Mouse (Mus musculus) embryo, embryonic 11.5 days (tissue): ENCODE measurements at regions not wholly inside any gene's neighbourhood (a gene's known extent, or its start where the extent isn't known, plus 50 kb on each side); places are given as distances from the start of the nearest gene placed in this dataset.

Experiments used
- DNase-seq: peaks from one replicate; pipeline ENCODE4 v3.0.0-alpha.2; 2012; ENCODE audit warnings: low read depth, low spot score

DNA sequence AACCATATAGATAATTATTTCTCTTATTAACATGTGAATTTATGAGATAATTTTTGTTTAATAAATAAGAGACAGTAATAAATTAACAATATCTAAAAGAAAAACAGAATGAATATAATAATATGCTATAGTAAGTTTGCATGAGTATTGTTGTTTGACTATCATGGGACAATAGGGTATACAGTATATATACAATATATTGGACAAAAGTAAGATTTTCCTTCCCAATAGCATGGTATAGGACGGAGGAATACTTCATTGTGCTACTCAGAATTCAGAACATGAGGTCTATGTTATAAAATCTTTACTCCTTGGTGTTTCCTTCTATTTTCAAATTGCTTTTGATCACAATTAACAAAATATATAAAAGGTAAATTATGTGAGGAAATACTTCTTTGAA is 771.0 kb upstream of the Pcdh20 start:
- DNase-seq = no peak

DNA sequence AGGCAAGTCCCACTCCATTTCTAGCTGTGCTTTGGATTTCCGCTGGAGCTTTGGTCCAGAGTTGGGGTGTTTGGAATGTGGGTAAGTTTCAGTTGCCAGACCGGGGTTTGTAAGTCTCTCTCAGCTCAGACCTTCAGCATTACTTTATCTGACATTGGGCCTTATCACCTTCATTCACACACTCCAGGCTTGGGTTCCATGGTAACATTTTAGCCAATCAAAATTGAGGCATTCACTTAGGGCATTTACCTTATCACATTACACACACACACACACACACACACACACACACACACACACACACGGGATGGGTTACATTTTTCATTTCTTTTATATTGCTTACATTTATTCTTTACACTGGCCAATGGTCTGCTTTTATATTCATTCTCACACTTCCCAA is 765.3 kb upstream of the Pcdh20 start:
- DNase-seq = no peak

DNA sequence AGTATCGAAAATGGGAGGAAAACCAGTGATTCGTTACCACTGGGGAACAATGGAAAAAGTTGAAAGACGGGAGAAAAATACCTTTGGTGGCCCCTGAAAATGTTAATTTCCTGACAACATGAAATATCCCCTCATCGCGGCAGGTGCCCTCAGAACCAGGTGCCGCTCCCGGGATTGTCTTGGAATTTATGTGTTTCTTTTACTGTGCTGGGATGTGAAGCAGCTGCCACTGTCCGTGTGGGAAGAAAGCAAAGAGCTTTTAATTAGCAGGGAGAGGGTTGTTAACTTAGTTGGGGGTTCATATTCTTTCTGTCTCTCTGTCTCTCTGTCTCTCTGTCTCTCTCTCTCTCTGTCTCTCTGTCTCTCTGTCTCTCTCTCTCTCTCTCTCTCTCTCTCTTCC is 759.3 kb upstream of the Pcdh20 start:
- DNase-seq = no peak

DNA sequence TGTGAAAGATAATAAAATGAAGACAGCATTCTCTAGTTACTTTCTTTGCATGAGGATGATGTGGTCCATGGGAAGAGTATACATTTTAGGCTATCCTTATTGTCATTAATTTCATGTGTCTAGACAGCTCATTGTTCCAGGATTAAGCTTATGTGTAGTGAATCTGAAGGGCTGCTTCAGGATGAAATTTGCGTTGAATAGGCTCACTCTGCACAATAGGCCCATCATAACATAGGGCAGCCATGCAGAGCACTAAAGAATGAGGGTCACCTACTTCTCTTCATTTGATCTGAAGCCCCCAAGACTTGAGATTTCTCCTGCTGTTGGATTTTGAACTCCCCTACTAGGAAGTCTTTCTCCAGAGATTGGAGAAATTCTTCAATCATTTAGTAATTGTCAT is 746.2 kb upstream of the Pcdh20 start:
- no peak for DNase-seq

DNA sequence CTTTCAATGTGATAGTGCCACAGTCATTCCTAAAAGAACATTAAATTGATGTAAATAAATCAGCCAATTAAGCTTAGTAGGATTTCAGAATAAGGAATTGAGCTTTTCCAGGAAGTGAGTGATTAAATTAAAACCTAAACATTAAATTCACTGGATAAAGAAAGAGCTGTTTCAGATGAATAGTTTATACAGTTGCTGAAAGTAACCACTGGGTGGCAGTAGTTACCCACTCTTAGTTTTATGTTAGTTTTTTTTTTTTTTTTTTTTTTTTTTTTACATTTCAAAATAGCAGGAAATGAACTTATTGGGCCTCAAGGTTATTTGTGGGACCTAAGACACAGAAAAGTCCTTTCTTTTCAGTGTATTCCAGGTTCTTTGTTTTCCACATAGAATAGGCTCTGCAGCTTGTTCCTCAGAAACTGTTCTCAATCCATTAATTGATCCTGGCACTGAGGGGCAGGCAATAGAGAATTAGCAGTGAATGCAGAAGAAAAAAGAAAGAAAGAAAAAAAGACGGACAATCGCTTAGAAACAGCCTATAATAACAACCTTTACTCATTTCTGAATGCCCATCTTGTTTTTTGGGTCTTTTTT is 710.3 kb upstream of the Pcdh20 start:
- DNase-seq = peak; percentile 2

DNA sequence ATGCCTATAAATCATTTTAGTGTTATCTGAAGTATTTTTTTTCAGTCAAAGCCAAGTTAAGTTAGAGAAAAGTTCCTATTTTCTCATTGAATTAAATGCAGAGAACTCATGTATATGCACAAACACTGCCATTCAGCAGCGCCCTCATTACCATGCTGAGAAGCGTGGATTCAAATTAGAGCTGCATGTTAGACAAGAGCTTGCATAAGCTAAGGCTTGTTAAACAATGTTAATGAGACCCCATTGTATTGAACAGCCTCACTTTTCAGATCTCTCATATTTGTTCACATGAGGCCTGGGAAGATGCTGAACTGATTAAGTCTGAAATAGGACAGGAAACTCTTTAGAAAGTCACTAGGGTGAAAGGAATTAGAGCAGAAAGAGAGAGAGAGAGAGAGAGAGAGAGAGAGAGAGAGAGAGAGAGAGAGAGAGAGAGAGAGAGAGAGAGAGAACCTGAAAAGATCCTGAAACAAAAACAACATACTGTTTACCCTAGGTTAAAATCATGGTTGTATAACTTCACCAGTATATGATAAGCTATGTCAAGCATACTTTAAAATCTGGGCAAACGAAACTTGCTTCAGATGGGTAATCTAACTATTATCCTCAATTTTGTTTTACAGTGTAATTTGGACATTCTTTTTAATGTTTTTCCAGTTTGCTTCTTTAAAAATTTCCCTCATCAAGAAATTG is 671.9 kb upstream of the Pcdh20 start:
- DNase-seq = no peak

DNA sequence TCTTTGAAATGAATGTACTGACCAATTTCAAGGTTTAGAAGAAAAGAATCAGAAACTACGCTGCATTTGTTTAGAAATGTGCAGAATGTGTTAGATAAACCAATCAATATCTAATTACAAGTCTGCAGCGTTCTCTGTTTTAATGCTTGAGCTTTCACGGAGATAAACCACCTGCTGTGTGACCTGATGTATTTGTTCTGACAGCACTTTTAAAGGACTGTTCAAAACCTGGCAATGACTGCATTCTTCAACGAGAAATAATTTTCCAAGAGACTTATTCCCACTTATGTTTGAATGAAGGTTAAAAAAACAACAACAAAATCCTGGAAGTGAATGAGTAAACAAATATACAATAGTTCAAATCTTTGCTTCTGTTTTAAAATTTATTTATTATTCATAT is 628.1 kb upstream of the Pcdh20 start:
- no peak for DNase-seq

DNA sequence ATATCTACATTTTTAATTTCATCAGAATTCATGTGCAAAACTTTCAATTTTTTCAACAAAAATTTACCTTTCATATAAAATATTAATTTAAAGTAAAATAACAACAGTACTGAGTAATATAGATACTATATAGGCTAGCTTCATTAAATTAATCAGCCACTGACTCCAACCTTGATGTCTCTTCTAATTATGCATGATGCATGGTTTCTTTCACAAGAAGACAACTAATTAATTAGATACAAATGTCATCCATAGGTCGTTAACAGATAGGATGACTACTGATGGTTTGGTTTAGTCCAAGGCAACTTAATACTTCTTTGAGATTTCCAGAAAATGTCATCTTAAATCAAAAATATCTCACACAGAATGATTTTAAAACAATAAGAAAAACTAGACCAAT is 618.5 kb upstream of the Pcdh20 start:
- DNase-seq = no peak

DNA sequence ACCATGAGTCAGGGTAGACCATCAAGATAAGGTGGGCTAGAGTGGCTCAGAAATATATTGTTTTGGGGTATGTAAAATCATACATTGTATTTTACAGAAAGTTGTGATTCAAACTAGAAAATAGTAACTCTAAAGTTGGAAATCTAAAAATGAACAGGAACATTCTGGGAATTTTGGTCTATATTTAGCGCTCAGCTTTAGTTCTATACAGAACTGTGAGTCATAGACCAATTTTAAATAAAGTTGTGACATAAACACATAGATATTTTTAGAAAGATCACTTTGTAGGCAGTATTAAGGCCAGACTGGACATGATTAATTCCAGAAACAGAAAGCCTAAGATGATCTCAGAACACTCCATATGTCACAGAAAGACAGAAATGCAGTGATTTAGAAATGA is 604.8 kb upstream of the Pcdh20 start:
- DNase-seq = no peak

DNA sequence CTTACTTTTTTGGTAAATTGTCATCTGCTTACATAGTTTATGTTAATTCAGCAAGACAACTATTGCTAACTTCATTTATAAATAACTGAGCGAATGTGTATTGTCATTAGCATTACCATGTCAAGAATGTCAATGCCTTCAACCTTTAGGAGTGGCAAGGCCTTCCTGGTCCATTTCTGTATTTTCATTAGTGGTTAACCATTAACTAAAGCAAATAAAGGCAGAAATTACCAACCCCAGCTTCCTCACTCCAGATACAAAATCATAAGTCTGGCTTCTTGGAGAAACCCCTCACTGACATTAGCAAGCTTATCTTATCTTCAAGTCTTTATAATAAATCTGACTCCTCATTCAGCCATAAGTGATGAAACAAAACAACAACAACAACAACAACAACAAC is 592.8 kb upstream of the Pcdh20 start:
- no peak for DNase-seq

DNA sequence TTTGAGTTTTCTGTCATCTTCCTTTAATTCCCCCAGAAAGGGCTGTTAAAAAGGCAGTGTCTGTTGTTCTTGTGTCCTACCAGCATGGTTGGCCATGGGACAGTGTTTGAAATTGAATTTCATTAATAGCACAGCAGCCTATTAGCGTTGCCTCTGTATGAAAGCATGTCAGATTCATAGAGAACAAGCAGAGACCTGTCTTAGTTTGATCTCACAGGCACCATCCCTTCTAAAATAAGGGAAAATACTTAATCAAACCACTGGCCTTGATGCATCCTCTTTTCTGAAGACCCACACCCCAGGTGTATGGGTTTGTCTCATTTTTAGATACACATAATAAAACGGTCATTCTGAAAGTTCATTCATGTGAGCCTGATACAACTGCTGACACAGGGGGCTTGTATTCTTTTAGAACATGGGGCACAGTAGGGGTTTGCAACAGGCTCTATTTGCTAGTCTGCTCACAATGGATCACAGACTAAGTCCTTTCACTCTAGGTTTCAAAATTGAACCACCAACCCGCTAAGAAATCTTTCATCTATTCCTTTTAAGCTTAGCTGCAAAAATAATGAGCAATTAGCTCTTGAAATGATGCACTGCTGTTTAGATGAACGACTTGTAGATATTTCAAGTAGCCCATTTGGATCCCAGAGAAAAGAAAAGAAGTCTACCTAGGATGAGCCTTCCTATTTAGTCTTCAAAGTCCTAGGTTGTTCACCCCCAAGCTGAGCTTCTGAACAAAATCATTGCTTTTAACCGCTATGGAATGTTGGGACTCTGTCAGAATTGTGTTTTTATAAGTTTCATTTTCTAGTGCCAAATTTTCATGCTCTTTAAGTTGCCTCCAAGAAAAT is 591.6 kb upstream of the Pcdh20 start:
- no peak for DNase-seq

DNA sequence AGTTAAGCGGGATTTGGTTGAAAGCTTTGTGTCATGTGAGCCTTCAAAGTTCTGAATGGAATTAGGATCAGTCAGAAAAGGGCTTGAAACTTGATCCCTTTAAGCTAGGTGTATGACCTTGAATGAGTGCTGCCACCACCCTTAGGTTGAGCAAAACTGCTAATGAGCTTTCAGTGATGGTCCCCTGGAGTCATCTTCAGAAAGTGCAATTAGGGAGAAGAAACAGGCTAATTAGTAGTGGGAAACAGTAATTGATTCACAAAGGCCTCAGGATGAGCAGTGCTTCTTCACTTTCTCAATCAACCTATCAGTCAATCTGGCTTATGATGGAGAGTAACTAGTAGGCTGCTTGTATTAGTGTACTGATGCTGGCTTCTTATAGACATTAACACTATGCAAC is 590.1 kb upstream of the Pcdh20 start:
- no peak for DNase-seq

DNA sequence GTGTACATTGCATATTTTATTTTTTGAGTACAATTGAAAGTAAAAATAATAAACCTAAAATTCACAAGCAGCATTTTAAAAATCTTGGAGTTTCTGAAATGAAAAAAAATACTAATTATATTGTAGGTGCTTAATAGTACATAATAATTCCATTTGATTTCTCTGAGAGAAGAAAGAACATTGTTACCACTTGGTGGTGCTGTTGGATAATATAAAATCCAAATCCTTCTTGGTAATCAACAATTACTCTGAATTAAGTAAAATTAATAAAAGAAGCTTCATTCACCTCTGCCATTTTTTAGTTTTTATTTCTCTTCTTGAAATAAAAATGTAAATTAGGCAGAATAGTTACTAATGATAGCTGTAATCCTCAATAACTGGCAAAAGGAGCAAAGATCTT is 563.2 kb upstream of the Pcdh20 start:
- no peak for DNase-seq

DNA sequence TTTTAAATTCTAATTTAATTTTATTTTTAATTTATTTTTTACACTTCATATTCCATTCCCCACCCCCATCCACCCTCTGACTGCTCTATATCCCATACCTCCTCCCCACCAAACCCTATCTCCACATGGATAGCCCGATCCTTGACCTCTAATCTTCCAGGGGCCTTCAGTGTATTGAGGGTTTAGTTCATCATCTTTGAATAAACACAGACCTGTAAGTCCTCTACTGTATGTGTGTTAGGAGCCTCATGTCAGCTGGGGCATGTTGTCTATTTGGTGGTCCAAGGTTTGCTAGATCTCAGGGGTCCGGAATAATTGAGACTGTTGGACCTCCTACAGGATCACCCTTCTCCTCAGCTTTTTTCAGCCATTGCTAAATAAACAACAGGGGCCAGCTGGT is 540.2 kb upstream of the Pcdh20 start:
- DNase-seq = no peak

DNA sequence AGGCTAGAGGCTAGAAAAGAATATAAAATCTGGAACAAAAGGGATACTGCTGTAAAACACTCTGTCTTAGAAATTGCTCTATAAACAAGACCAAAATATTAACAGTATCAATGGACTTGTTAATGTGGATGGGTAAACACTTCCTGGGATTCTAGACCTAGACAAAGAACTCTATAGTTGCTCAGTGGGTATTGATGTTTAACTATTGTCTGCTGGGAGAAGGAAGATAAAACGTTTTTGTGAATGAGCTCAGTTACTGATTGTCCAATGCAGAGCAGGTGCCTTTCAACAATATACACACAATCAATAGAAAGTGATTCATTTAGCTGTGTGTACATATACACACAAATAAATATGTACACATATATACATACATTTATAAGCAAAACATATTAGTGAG is 538.5 kb upstream of the Pcdh20 start:
- DNase-seq = no peak

DNA sequence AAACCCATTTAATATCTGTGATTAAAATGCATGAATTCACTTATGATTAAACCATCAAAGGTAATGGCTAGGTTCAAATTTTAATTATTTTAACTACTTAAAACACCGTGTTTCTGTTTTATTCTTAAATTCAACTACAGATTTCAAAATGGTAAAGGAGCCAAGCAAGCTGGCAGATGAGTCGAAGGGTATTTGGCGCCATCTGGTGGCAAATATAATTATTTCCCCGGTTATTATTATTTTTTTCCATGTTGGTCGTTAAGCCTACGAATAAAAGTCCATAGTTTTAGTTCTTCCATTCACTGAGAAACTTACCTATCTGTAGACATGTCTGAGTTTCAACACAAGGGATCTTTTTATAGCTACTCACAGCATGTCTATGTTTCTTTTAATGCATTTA is 510.7 kb upstream of the Pcdh20 start:
- DNase-seq = peak; percentile 20

DNA sequence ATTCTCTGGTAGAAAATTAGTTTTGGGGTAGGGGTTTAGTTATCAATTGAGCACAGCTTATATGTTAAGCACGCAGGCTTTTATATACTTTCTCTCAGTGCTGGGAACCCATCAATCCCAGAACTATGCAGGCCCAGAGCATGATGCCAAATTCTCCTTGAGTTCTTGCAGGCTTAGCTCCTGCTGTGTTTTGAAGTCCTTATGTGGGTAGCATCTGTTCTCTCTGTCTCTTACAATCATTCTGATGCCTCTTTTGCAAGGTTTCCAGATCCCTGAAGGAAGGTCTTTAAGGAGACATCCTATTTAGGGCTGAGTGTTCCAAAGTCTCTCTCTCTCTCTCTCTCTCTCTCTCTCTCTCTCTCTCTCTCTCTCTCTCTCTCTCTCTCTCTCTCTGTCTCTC is 504.8 kb upstream of the Pcdh20 start:
- no peak for DNase-seq

DNA sequence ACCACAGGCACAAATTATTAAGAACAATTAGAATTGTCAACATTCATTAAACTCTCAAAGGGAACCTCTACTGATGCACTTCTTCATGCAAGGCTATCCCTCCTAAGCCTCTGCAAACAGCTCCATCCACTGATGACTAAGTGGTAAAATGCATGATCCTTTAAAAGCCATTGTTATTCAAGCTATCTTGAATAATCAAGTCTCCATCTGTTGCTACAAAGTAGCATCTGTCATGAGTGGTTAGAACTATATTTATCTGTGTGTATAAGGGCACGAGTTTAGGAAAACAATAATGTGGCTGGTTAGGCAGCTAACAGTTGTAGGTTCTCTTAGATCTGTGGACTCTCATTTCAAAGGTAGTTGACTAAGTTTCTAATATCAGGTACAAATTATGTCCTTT is 463.4 kb upstream of the Pcdh20 start:
- no peak for DNase-seq
